Mouse (Mus musculus): ENCODE results near the gene Pold4. TPM values are rescaled to one million over a fixed set of nuclear protein-coding genes. Genes with fewer than 3 reads are reported as not detected.
A peak's percentile ranks its signal among the peaks of the same experiment; 100 is the strongest.

Pold4 gene
- polyA plus RNA-seq, 1 experiment: 16.3 TPM

DNA sequence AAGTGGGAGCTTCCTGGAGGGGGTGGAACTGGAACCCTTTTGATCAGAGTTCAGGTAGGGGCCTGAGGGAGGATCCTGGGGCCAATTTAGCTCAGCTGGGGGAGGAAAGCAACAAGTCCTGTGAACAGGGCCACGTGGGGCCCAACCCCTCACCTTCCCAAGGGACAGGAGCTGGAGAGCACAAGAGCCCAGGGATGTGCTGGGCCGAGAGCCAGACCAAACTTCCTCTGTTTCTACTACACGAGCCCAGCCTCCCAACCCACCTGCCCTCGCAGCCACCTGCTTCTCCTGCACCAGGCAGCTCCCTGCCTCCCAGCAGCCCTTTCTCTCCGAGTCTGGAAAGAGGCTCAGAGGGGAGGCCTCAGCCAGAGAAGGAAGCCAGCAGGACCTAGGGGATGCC, 35.2 kb upstream of the Pold4 start:
- TF ChIP-seq CTCF (IDR thresholded peaks at IDR 0.05; ENCODE audit: control insufficient read depth, insufficient read depth, insufficient replicate concordance, low read depth, low read length) (no peak), POLR2A (IDR thresholded peaks at IDR 0.05; ENCODE audit: control insufficient read depth, low read depth, low read length) (no peak)
- Histone ChIP-seq H3K27ac (ENCODE audit: control insufficient read depth, insufficient read depth, low read depth, low read length) (no peak overlapping the region), H3K4me1 (ENCODE audit: control insufficient read depth, insufficient read depth, low read length) (peaks cover 16% of the 10 kb centered on the region), H3K4me3 (ENCODE audit: control insufficient read depth, low read depth, low read length) (no peak overlapping the region), H3K36me3 (ENCODE audit: control insufficient read depth, insufficient read depth, low read length) (no peaks in the 10 kb centered on the region), H3K27me3 (ENCODE audit: control insufficient read depth, insufficient read depth, low read length) (no peaks in the 10 kb centered on the region)

DNA sequence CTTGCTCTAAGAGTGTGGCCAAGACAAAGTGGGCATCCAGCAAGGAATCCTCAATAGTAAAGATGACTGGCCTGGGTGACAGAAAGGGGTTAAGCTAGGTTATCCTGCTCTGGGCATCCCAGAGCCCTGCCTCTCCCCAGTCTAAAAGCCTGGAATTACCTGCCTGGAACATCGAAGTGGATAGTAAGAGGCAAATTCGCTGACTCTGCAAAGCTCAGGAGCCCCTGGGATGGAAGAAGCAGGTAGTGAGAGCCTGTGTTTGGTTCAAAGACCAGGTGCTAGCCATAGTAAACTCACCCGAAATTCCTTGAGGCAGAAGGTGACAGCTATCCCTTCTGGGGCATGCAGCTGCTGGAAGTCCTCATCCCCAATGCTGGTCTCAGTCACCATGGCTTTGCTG, 34.5 kb upstream of the Pold4 start:
- H3K4me1 ChIP-seq (ENCODE audit: control insufficient read depth, insufficient read depth, low read length): peaks cover 22% of the 10 kb centered on the region
- H3K27me3 ChIP-seq (ENCODE audit: control insufficient read depth, insufficient read depth, low read length): no peaks in the 10 kb centered on the region
- no peak overlapping the region for H3K4me3 ChIP-seq (ENCODE audit: control insufficient read depth, low read depth, low read length)
- no peak overlapping the region for H3K27ac ChIP-seq (ENCODE audit: control insufficient read depth, insufficient read depth, low read depth, low read length)
- H3K36me3 ChIP-seq (ENCODE audit: control insufficient read depth, insufficient read depth, low read length): no peaks in the 10 kb centered on the region
- TF ChIP-seq CTCF (IDR thresholded peaks at IDR 0.05; ENCODE audit: control insufficient read depth, insufficient read depth, insufficient replicate concordance, low read depth, low read length): no peak

DNA sequence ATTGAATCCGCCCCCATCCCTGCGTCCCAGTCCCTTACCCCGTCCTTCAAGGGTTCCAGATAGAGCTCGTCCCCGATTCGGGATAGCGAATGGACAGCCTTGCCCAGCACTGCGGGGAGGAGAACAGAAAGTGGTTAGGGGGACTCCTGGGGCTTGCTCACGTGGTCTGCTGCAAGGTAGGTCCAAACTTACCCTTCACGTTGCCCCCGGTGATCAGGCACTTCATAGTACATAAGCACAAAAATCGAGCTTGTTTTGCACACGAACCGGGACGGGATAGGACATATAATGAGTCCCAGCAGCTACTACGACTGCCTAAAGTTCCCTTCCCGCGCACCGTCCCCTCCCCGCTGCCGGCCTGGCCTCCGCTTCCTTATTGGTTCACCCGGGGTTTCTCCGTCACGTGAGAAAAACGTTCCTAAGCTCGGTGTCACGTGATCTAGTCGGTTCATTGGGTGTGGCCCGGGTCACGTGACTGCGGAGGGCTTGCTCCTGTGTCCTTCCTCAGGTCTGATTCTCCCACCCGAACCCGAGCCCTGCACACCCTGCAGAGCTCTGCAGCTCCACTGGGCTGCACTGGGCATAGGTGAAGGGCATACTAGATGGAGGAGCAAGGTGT, 30.3 kb upstream of the Pold4 start, which contains the start of gene Rad9a:
Rad9a (minus strand) TSS at position 372 of the 619 bp plus-strand sequence.
- Histone ChIP-seq H3K36me3 (ENCODE audit: control insufficient read depth, insufficient read depth, low read length) (no peaks in the 10 kb centered on the region), H3K4me1 (ENCODE audit: control insufficient read depth, insufficient read depth, low read length) (peaks cover 18% of the 10 kb centered on the region), H3K4me3 (ENCODE audit: control insufficient read depth, low read depth, low read length) (peak within 1 kb of the TSS; percentile 89), H3K27ac (ENCODE audit: control insufficient read depth, insufficient read depth, low read depth, low read length) (peak within 1 kb of the TSS; percentile 33; the same call in 1 of the 2 replicates), H3K27me3 (ENCODE audit: control insufficient read depth, insufficient read depth, low read length) (no peaks in the 10 kb centered on the region)
- TF ChIP-seq POLR2A (IDR thresholded peaks at IDR 0.05; ENCODE audit: control insufficient read depth, low read depth, low read length): peak; percentile 59; the same call in 1 of the 2 replicates
- TF ChIP-seq CTCF (IDR thresholded peaks at IDR 0.05; ENCODE audit: control insufficient read depth, insufficient read depth, insufficient replicate concordance, low read depth, low read length): no peak

DNA sequence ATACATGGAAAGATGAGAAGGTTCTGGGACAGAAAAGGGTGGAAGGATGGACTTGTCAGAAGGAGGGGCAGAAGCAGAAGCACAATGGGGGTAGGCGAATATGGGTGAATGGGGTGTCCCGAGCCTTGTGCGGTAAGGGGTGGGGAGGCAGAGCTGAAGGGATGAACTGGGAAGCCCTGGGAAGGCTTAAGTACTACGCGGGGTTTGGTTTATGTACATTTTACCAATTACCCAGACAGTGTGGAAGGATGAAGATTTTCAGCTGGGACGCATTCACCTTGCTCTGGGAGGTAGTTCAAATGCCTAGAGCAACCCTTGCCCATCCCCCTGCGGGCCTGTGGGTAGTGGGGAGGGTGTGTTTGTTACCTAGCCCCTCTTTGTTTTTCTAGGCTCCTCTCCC, 29.6 kb upstream of the Pold4 start:
- H3K36me3 ChIP-seq (ENCODE audit: control insufficient read depth, insufficient read depth, low read length): no peaks in the 10 kb centered on the region
- no peak overlapping the region for H3K27ac ChIP-seq (ENCODE audit: control insufficient read depth, insufficient read depth, low read depth, low read length)
- peak overlapping the region; percentile 89 for H3K4me3 ChIP-seq (ENCODE audit: control insufficient read depth, low read depth, low read length)
- H3K27me3 ChIP-seq (ENCODE audit: control insufficient read depth, insufficient read depth, low read length): no peaks in the 10 kb centered on the region
- no peak for TF ChIP-seq CTCF (IDR thresholded peaks at IDR 0.05; ENCODE audit: control insufficient read depth, insufficient read depth, insufficient replicate concordance, low read depth, low read length)
- TF ChIP-seq POLR2A (IDR thresholded peaks at IDR 0.05; ENCODE audit: control insufficient read depth, low read depth, low read length): no peak
- H3K4me1 ChIP-seq (ENCODE audit: control insufficient read depth, insufficient read depth, low read length): peaks cover 18% of the 10 kb centered on the region

DNA sequence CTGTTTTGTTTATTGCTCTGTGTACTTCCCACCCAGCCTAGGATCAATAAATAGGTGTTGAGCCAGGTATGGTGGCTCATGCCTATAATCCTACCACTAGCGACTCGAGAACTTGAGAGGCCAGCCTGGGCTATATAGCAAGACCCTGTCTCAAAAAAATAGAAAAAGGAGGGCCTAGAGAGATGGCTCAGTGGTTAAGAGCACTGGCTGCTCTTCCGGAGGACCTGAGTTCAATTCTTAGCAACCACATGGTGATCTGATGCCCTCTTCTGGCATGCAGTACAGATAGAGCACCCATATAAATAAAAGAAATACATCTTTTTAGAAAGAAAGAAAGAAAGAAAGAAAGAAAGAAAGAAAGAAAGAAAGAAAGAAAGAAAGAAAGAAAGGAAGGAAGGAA, 28.6 kb upstream of the Pold4 start:
- TF ChIP-seq POLR2A (IDR thresholded peaks at IDR 0.05; ENCODE audit: control insufficient read depth, low read depth, low read length) (no peak), CTCF (IDR thresholded peaks at IDR 0.05; ENCODE audit: control insufficient read depth, insufficient read depth, insufficient replicate concordance, low read depth, low read length) (no peak)
- no peaks in the 10 kb centered on the region for H3K27me3 ChIP-seq (ENCODE audit: control insufficient read depth, insufficient read depth, low read length)
- no peaks in the 10 kb centered on the region for H3K36me3 ChIP-seq (ENCODE audit: control insufficient read depth, insufficient read depth, low read length)
- peaks cover 18% of the 10 kb centered on the region for H3K4me1 ChIP-seq (ENCODE audit: control insufficient read depth, insufficient read depth, low read length)
- H3K4me3 ChIP-seq (ENCODE audit: control insufficient read depth, low read depth, low read length): no peak overlapping the region
- no peak overlapping the region for H3K27ac ChIP-seq (ENCODE audit: control insufficient read depth, insufficient read depth, low read depth, low read length)

DNA sequence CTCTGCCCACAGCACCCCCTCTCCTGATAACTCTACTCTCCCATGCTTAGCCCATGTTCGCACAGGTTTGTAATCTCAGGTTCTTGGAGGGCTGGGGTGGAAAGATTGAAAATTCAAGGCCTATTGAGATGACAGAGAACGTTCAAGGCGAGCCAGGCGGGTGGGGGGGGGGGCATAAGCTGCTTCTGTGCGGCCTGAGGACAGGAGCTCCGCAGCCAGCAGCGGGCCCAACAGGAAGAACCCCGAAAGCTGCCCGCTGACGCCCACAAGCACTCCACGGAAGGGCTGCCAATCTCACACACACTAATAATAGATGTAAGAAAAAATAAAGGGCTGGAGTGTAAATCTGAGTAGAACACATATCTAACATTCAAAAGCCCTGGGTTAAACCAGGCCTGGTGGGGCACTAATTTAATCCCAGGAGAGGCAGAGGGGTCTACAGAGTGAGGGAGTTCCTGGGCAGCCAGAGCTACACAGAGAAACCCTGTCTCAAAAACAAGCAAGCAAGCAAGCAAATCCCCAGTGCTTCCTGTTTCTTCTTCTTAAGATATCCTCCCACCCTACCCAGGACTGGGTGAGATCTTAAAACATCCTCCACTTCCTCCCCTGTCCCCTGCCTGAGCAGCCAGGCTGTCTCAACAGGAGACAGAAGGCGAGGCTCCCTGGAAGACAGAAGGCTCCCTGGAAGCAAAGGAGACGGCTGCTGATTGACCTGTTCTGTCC, 27.9 kb upstream of the Pold4 start:
- Histone ChIP-seq H3K4me3 (ENCODE audit: control insufficient read depth, low read depth, low read length) (no peak overlapping the region), H3K27me3 (ENCODE audit: control insufficient read depth, insufficient read depth, low read length) (no peaks in the 10 kb centered on the region), H3K36me3 (ENCODE audit: control insufficient read depth, insufficient read depth, low read length) (no peaks in the 10 kb centered on the region), H3K27ac (ENCODE audit: control insufficient read depth, insufficient read depth, low read depth, low read length) (no peak overlapping the region), H3K4me1 (ENCODE audit: control insufficient read depth, insufficient read depth, low read length) (peaks cover 19% of the 10 kb centered on the region)
- TF ChIP-seq POLR2A (IDR thresholded peaks at IDR 0.05; ENCODE audit: control insufficient read depth, low read depth, low read length) (no peak), CTCF (IDR thresholded peaks at IDR 0.05; ENCODE audit: control insufficient read depth, insufficient read depth, insufficient replicate concordance, low read depth, low read length) (no peak)

DNA sequence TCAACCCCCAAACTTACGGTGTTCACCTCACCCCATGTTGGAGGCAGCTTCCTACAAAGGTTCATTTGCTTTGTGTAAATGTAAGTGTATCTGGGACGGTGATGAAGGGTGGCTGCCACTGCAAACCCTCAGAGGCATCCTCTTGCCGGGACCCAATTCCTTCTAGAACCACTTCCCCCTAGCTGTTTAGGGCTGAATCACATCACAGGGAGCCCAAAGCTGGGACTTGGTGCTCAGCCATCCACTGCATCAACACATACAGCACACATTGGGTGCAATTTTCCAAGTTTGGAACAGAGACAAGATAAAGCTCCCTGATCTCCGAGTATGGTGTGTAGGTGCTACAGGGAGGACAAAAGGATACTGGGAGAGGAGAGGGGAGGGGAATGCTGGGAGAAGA, 26.8 kb upstream of the Pold4 start:
- no peak overlapping the region for H3K27ac ChIP-seq (ENCODE audit: control insufficient read depth, insufficient read depth, low read depth, low read length)
- no peaks in the 10 kb centered on the region for H3K27me3 ChIP-seq (ENCODE audit: control insufficient read depth, insufficient read depth, low read length)
- no peak for TF ChIP-seq CTCF (IDR thresholded peaks at IDR 0.05; ENCODE audit: control insufficient read depth, insufficient read depth, insufficient replicate concordance, low read depth, low read length)
- no peak for TF ChIP-seq POLR2A (IDR thresholded peaks at IDR 0.05; ENCODE audit: control insufficient read depth, low read depth, low read length)
- H3K36me3 ChIP-seq (ENCODE audit: control insufficient read depth, insufficient read depth, low read length): no peaks in the 10 kb centered on the region
- H3K4me1 ChIP-seq (ENCODE audit: control insufficient read depth, insufficient read depth, low read length): peaks cover 20% of the 10 kb centered on the region
- H3K4me3 ChIP-seq (ENCODE audit: control insufficient read depth, low read depth, low read length): no peak overlapping the region
